Mouse (Mus musculus) liver, embryonic 14.5 days (tissue): ENCODE measurements around the gene Gm12248. TPM values are rescaled to one million over a fixed set of nuclear protein-coding genes. Genes with fewer than 3 reads are reported as not detected.

ENCODE experiments used
- ATAC-seq: fragments of 200-750 bp; cut with Nextera tagmentation; 2 replicates; pipeline ENCODE4 v1.8.0; 2017; ENCODE audit warnings: moderate number of reproducible peaks, mild to moderate bottlenecking, moderate library complexity; ENCODE audit not compliant: insufficient read depth
- DNase-seq, 3 experiments: peaks; one replicate each; pipeline ENCODE4 v3.0.0-alpha.2; 2012 to 2013; ENCODE audit warnings: low read depth in 3 of 3, low spot score in 3 of 3
- H3K27ac ChIP-seq: fragments of 300-500 bp; sonication (generic); 2 replicates; pipeline ENCODE4 v1.5.1; 2014; ENCODE audit warnings: moderate library complexity, mild to moderate bottlenecking, control low read depth, inconsistent platforms
- H3K27me3 ChIP-seq: fragments of 300-500 bp; sonication (generic); 2 replicates; pipeline ENCODE4 v1.6.1; 2014; ENCODE audit warnings: mild to moderate bottlenecking, low read length, moderate library complexity; ENCODE audit not compliant: control insufficient read depth, insufficient read depth
- H3K36me3 ChIP-seq: fragments of 300-500 bp; sonication (generic); replicated peaks from 2 replicates; pipeline ENCODE4 v1.6.1; 2014; ENCODE audit warnings: low read depth; ENCODE audit not compliant: control insufficient read depth, insufficient read depth
- H3K4me1 ChIP-seq, 2 experiments: fragments of 200-500 bp in 1 of 2; fragments of 300-500 bp in 1 of 2; sonication (generic) in 1 of 2; replicated peaks; 2 replicates each; pipeline ENCODE4 v1.6.1; 2012 to 2014; ENCODE audit warnings: antibody characterized with exemption in 1 of 2, inconsistent platforms in 1 of 2, low read length in 1 of 2; ENCODE audit not compliant: control insufficient read depth in 2 of 2, insufficient read depth in 2 of 2
- H3K4me2 ChIP-seq: fragments of 300-500 bp; sonication (generic); 2 replicates; pipeline ENCODE4 v1.6.1; 2014; ENCODE audit warnings: low read depth, mild to moderate bottlenecking, control low read depth, moderate library complexity
- H3K4me3 ChIP-seq, 2 experiments: fragments of 200-500 bp in 1 of 2; fragments of 300-500 bp in 1 of 2; sonication (generic) in 1 of 2; 2 replicates each; pipeline ENCODE4 v1.5.1; 2012 to 2014; ENCODE audit warnings: low read depth in 2 of 2, low read length in 2 of 2, mild to moderate bottlenecking in 2 of 2, control low read depth in 1 of 2, inconsistent platforms in 1 of 2, moderate library complexity in 1 of 2; ENCODE audit not compliant: insufficient read depth in 1 of 2
- H3K9ac ChIP-seq: fragments of 300-500 bp; sonication (generic); replicated peaks from 2 replicates; pipeline ENCODE4 v1.6.1; 2014; ENCODE audit warnings: mild to moderate bottlenecking, control low read depth, moderate library complexity
- H3K9me3 ChIP-seq: fragments of 300-500 bp; sonication (generic); 2 replicates; pipeline ENCODE4 v1.6.1; 2016; ENCODE audit warnings: low read length, mixed read lengths; ENCODE audit not compliant: control insufficient read depth
- CTCF ChIP-seq: IDR thresholded peaks from 2 replicates; pipeline ENCODE4 v1.5.1; 2016; ENCODE audit warnings: antibody characterized with exemption, low read depth, control low read depth
- EP300 ChIP-seq: IDR thresholded peaks from 2 replicates; pipeline ENCODE4 v1.6.1; 2016; ENCODE audit warnings: antibody characterized with exemption, low read depth
- WGBS: fragments of 180-500 bp; shearing (Covaris S2); extraction: QIAGEN DNeasy Blood & Tissue Kit; methylation state at CpG from one replicate; pipeline ENCODE4 v1.1.7; 2014; ENCODE audit not compliant: insufficient replicate concordance; 5-methylcytosine and 5-hydroxymethylcytosine counted together
- polyA plus RNA-seq, 2 experiments: library from polyadenylated mRNA; depleted of rRNA in 1 of 2; stranded (reverse) in 1 of 2; unstranded in 1 of 2; fragments of >200 nt; fragmentation: Nextera tagmentation in 1 of 2; extraction: Ambion mirVana in 1 of 2; gene quantifications; 2 replicates each; pipeline versions ENCODE4 v1.2.1 to v1.2.3; 2012 to 2014

Gene Gm12248
- polyA plus RNA-seq, 2 experiments, result not detected

DNA sequence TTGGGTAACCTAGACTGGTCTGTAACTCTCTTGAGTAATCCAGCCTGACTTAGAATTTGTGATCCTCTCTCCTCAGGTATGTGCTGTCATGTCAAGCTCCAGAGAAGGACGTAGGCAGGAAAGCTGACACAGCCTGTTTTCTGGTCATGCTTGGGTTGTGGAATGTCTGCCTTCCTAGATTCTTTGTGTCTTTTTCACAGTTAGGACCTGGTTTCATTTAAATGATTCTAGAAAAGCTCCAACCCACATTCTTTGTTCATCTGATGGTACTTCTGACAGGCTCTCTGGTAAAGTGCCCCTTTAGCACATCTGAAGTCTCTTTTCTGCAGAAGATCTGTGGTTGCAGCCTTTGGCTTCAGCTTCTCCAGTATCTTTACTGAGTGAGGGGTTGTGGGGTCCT lies 68.7 kb downstream of the Gm12248 start:
- H3K27ac ChIP-seq, result no peak overlapping the region
- WGBS, result 75% methylated on average over 1 of the region's 1 CpGs
- no peak overlapping the region for H3K4me3 ChIP-seq
- H3K4me2 ChIP-seq, result no peak overlapping the region
- no peak overlapping the region for H3K9ac ChIP-seq
- TF ChIP-seq EP300 (no peak), CTCF (no peak)
- H3K4me1 ChIP-seq, result peaks cover 21 to 45% of the 10 kb centered on the region in 2 experiments
- DNase-seq (no peak), ATAC-seq (no peak)
- H3K36me3 ChIP-seq, result peaks cover 2% of the 10 kb centered on the region; the same call in 1 of the 2 replicates
- no peaks in the 10 kb centered on the region for H3K27me3 ChIP-seq
- H3K9me3 ChIP-seq, result no peaks in the 10 kb centered on the region

GRCm38 (mm10) chr11:58021618-58022017 lies 71.3 kb downstream of the Gm12248 start:
- DNase-seq (no peak), ATAC-seq (peak; percentile 42; the same call in 1 of the 2 replicates)
- Histone ChIP-seq H3K9ac (no peak overlapping the region), H3K36me3 (peaks cover 2% of the 10 kb centered on the region; the same call in 1 of the 2 replicates), H3K27me3 (no peaks in the 10 kb centered on the region), H3K27ac (no peak overlapping the region; the same call in 1 of the 2 replicates), H3K4me1 (peaks cover 43 to 64% of the 10 kb centered on the region in 2 experiments), H3K9me3 (no peaks in the 10 kb centered on the region), H3K4me3 (no peak overlapping the region), H3K4me2 (peak overlapping the region; percentile 33; the same call in 1 of the 2 replicates)
- WGBS, result 55% methylated on average over 2 of the region's 2 CpGs
- TF ChIP-seq EP300, result no peak
- TF ChIP-seq CTCF, result no peak

- ATAC-seq, result no peak
- Histone ChIP-seq H3K27me3 (no peaks in the 10 kb centered on the region), H3K4me2 (peak overlapping the region; percentile 33; the same call in 1 of the 2 replicates), H3K9me3 (no peaks in the 10 kb centered on the region), H3K36me3 (peaks cover 2% of the 10 kb centered on the region; the same call in 1 of the 2 replicates), H3K4me1 (peaks cover 45 to 68% of the 10 kb centered on the region in 2 experiments), H3K9ac (no peak overlapping the region; the same call in 1 of the 2 replicates), H3K27ac (peak overlapping the region; percentile 28), H3K4me3 (no peak overlapping the region)
- no peak for TF ChIP-seq CTCF
- TF ChIP-seq EP300, result no peak
- WGBS, result 6% methylated on average over 1 of the region's 1 CpGs
- no peak for DNase-seq
Measured at GRCm38 (mm10) chr11:58021095-58021494, 71.8 kb downstream of the Gm12248 start.

DNA sequence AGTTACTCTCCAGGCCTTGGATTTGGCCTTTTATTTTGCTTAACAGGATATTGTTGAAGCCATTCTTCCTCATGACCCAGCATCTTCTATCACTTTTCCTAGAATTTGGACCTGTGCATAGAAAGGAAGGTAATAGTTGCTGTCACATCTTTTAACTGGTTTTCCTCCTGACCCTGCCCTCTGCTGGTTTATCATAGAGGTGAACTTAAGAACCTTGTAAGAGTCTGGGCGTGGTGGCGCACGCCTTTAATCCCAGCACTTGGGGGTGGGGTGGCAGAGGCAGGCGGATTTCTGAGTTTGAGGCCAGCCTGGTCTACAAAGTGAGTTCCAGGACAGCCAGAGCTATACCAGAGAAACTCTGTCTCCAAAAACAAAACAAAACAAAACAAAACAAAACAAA lies 74.2 kb downstream of the Gm12248 start:
- Histone ChIP-seq H3K36me3 (peaks cover 2% of the 10 kb centered on the region; the same call in 1 of the 2 replicates), H3K9ac (peak overlapping the region; percentile 2; the same call in 1 of the 2 replicates), H3K4me1 (peaks cover 67 to 76% of the 10 kb centered on the region in 2 experiments), H3K27me3 (no peaks in the 10 kb centered on the region), H3K9me3 (no peaks in the 10 kb centered on the region), H3K4me2 (peak overlapping the region; percentile 28; the same call in 1 of the 2 replicates), H3K27ac (peak overlapping the region; percentile 34), H3K4me3 (no peak overlapping the region)
- DNase-seq (peak in 1 of 3 experiments; percentile 68), ATAC-seq (peak; percentile 61; the same call in 1 of the 2 replicates)
- 42% methylated on average over 4 of the region's 4 CpGs for WGBS
- TF ChIP-seq CTCF, result peak; percentile 57
- TF ChIP-seq EP300, result no peak

GRCm38 (mm10) chr11:58018287-58018686 lies 74.6 kb downstream of the Gm12248 start:
- H3K4me2 ChIP-seq, result peak overlapping the region; percentile 28; the same call in 1 of the 2 replicates
- H3K9ac ChIP-seq, result peak overlapping the region; percentile 2; the same call in 1 of the 2 replicates

More at GRCm38 (mm10) chr11:58018287-58018686, 74.6 kb downstream of the Gm12248 start:
- TF ChIP-seq EP300 (no peak), CTCF (peak; percentile 42)
- DNase-seq (no peak), ATAC-seq (peak; percentile 57; the same call in 1 of the 2 replicates)
- Histone ChIP-seq H3K4me3 (no peak overlapping the region), H3K27me3 (no peaks in the 10 kb centered on the region), H3K36me3 (peaks cover 2% of the 10 kb centered on the region; the same call in 1 of the 2 replicates), H3K27ac (peak overlapping the region; percentile 34), H3K4me1 (peaks cover 71 to 80% of the 10 kb centered on the region in 2 experiments), H3K9me3 (no peaks in the 10 kb centered on the region)
- 38% methylated on average over 2 of the region's 2 CpGs for WGBS
